Mouse (Mus musculus) embryonic fibroblast, embryonic 13.5 days (primary cell): ENCODE data around the gene Fthl17e.
"Not testable (repeated sequence)": the region's sequence is repeated elsewhere in the genome, so short reads cannot be mapped to it uniquely, and the experiment has no call there.

Experiments
- CTCF ChIP-seq: IDR thresholded peaks from 2 replicates; pipeline ENCODE4 v1.5.1; 2011; ENCODE audit warnings: mild to moderate bottlenecking, control low read depth, low read length, moderate library complexity, borderline replicate concordance; ENCODE audit not compliant: insufficient read depth
- POLR2A ChIP-seq: IDR thresholded peaks from 2 replicates; pipeline ENCODE4 v1.6.1; 2011; ENCODE audit warnings: low read depth, mild to moderate bottlenecking, control low read depth, low read length, moderate library complexity

GRCm38 (mm10) chrX:9077699-9078098 is 44.4 kb downstream of the Fthl17e start:
- TF ChIP-seq CTCF = 0 out of 2 replicates have a peak, but pooled peaks have one; percentile 8
- TF ChIP-seq POLR2A = not testable (repeated sequence)
